Mouse (Mus musculus) heart, embryonic 15.5 days (tissue): ENCODE data around the gene Padi4. TPM values are rescaled to one million over a fixed set of nuclear protein-coding genes. Genes with fewer than 3 reads are reported as not detected.

Source experiments
- ATAC-seq: fragments of 200-750 bp; cut with Nextera tagmentation; replicated peaks from 2 replicates; pipeline ENCODE4 v1.8.0; 2017; ENCODE audit warnings: low read depth, moderate TSS enrichment; ENCODE audit not compliant: insufficient number of reproducible peaks, insufficient read depth, low FRiP score
- H3K27ac ChIP-seq: fragments of 300-500 bp; sonication (generic); 2 replicates; pipeline ENCODE4 v1.5.1; 2015; ENCODE audit warnings: mild to moderate bottlenecking, inconsistent platforms
- H3K27me3 ChIP-seq: fragments of 300-500 bp; sonication (generic); 2 replicates; pipeline ENCODE4 v1.6.1; 2015; ENCODE audit warnings: inconsistent platforms
- H3K36me3 ChIP-seq: fragments of 300-500 bp; sonication (generic); 2 replicates; pipeline ENCODE4 v1.6.1; 2015; ENCODE audit warnings: mild to moderate bottlenecking, inconsistent platforms
- H3K4me1 ChIP-seq: fragments of 300-500 bp; sonication (generic); replicated peaks from 2 replicates; pipeline ENCODE4 v1.6.1; 2015; ENCODE audit warnings: inconsistent platforms
- H3K4me2 ChIP-seq: fragments of 300-500 bp; sonication (generic); 2 replicates; pipeline ENCODE4 v1.6.1; 2015; ENCODE audit warnings: inconsistent platforms, mild to moderate bottlenecking, moderate library complexity
- H3K4me3 ChIP-seq: fragments of 300-500 bp; sonication (generic); 2 replicates; pipeline ENCODE4 v1.5.1; 2015; ENCODE audit warnings: mild to moderate bottlenecking, inconsistent platforms
- H3K9ac ChIP-seq: fragments of 300-500 bp; sonication (generic); 2 replicates; pipeline ENCODE4 v1.6.1; 2015; ENCODE audit warnings: mild to moderate bottlenecking, inconsistent platforms
- H3K9me3 ChIP-seq: fragments of 300-500 bp; sonication (generic); replicated peaks from 2 replicates; pipeline ENCODE4 v1.6.1; 2016; ENCODE audit warnings: inconsistent platforms
- WGBS: fragments of 180-500 bp; shearing (Covaris S2); methylation state at CpG from one replicate; pipeline ENCODE4 v1.1.7; 2015; ENCODE audit warnings: mixed read lengths; 5-methylcytosine and 5-hydroxymethylcytosine counted together
- polyA plus RNA-seq: library from polyadenylated mRNA; unstranded; fragments of >200 nt; fragmentation: Nextera tagmentation; extraction: Ambion mirVana; gene quantifications from 2 replicates; pipeline ENCODE4 v1.2.1, GENCODE M21; 2015

Padi4 gene
- polyA plus RNA-seq, 1 experiment from 2014 or later: 1.9 TPM

- Histone ChIP-seq H3K9ac (no peak overlapping the region), H3K27ac (no peak overlapping the region), H3K4me3 (no peak overlapping the region), H3K4me2 (no peak overlapping the region), H3K27me3 (peaks cover 3% of the 10 kb centered on the region; the same call in 1 of the 2 replicates), H3K9me3 (no peaks in the 10 kb centered on the region), H3K36me3 (no peaks in the 10 kb centered on the region), H3K4me1 (0 out of 2 replicates have a peak, but pooled peaks cover 3% of the 10 kb centered on the region)
- no peak for ATAC-seq
- WGBS: 80% methylated on average over 6 of the region's 6 CpGs
Observed at GRCm38 (mm10) chr4:140788264-140788663, 14.2 kb upstream of the Padi4 start.

GRCm38 (mm10) chr4:140787414-140787813, 13.4 kb upstream of the Padi4 start:
- no peak overlapping the region for H3K27ac ChIP-seq
- H3K4me2 ChIP-seq: no peak overlapping the region
- H3K27me3 ChIP-seq: peaks cover 3% of the 10 kb centered on the region; the same call in 1 of the 2 replicates
- WGBS: 51% methylated on average over 3 of the region's 4 CpGs
- no peaks in the 10 kb centered on the region for H3K36me3 ChIP-seq
- H3K9me3 ChIP-seq: no peaks in the 10 kb centered on the region
- 0 out of 2 replicates have a peak, but pooled peaks cover 3% of the 10 kb centered on the region for H3K4me1 ChIP-seq
- no peak overlapping the region for H3K9ac ChIP-seq
- ATAC-seq: 0 out of 2 replicates have a peak, but pooled peaks have one; percentile 14
- no peak overlapping the region for H3K4me3 ChIP-seq

DNA sequence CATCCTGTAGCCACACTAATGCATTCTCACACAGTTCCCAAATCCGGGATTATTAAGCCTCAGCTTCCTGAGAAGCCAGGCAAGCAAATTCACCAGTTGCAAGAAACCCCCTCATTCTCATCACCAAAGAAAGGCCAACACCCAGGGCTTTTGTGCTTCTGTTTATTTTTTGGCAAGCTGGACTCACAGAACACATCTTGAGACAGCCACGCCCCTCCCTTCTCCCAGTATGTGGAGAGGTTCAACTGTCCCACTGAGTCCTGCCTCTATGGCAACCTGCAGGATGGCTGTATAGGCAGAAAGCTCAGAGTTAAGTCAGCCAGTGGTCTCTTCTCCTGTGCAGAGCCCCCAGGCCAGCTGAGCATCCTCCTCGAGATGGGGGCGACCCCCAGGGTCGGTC, 11.2 kb upstream of the Padi4 start:
- Histone ChIP-seq H3K27me3 (no peaks in the 10 kb centered on the region), H3K4me2 (no peak overlapping the region), H3K9ac (no peak overlapping the region), H3K4me3 (no peak overlapping the region), H3K4me1 (peaks cover 6% of the 10 kb centered on the region; the same call in 1 of the 2 replicates), H3K27ac (no peak overlapping the region), H3K36me3 (no peaks in the 10 kb centered on the region), H3K9me3 (no peaks in the 10 kb centered on the region)
- 78% methylated on average over 5 of the region's 5 CpGs for WGBS
- ATAC-seq: no peak

DNA sequence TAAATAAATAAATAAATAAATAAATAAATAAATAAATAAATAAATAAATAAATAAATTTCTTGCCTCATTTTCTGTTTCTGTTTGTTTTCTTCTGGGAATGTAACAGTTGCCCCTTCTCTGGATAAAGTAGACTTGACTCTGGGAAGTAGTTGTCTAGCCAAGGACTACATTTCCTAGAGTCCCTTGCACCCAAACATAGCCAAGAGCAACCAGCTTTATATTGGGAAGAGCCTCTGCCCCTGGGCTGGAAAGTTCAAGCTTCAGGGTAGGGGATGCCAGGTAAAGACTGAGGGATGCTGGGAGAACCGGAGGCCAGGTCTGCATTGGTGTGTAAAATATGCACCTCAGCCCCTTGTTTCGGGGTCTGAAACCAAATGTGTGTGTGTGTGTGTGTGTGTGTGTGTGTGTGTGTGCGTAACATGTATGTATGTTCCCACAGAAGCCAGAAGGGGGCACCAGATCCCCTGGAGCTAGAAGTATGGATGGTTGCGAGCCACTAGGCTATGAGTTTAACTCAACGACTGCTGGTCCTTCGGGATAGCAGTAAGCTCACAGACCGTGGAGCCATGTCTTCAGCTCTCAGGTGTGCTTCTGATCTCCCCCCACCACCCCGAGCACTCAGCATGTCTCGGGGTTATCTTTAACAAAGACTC, 10.4 kb upstream of the Padi4 start:
- Histone ChIP-seq H3K36me3 (no peaks in the 10 kb centered on the region), H3K4me3 (no peak overlapping the region), H3K9me3 (no peaks in the 10 kb centered on the region), H3K4me2 (no peak overlapping the region), H3K27ac (no peak overlapping the region), H3K4me1 (peaks cover 9% of the 10 kb centered on the region; the same call in 1 of the 2 replicates), H3K9ac (no peak overlapping the region), H3K27me3 (no peaks in the 10 kb centered on the region)
- WGBS: 89% methylated on average over 9 of the region's 9 CpGs
- no peak for ATAC-seq

DNA sequence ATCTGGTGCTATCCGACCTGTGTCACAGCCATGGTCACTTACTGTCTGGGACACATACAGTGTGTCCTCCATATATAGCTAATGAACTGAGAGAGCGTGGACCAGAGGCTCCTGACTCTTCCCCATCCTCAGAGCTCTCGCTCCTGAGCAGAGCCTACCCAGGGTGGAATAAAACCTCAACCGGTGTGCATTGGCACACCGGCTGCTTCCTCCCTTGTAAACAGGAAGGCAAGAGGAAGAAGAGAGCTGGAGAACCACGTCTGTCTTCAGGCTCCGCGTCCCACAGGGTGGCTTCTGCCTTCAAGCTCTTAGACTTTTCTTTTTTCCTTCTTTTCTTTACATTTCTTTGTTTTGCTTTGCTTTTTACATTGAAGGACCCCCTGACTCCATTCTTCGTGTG, 8.8 kb upstream of the Padi4 start:
- Histone ChIP-seq H3K9ac (no peak overlapping the region), H3K27me3 (no peaks in the 10 kb centered on the region), H3K27ac (no peak overlapping the region), H3K4me2 (no peak overlapping the region), H3K4me1 (peaks cover 11% of the 10 kb centered on the region; the same call in 1 of the 2 replicates), H3K9me3 (no peaks in the 10 kb centered on the region), H3K36me3 (no peaks in the 10 kb centered on the region), H3K4me3 (no peak overlapping the region)
- 75% methylated on average over 9 of the region's 9 CpGs for WGBS
- ATAC-seq: no peak

GRCm38 (mm10) chr4:140780507-140780906, 6.5 kb upstream of the Padi4 start:
- H3K36me3 ChIP-seq: no peaks in the 10 kb centered on the region
- ATAC-seq: no peak
- H3K4me1 ChIP-seq: peaks cover 11% of the 10 kb centered on the region; the same call in 1 of the 2 replicates
- 68% methylated on average over 14 of the region's 14 CpGs for WGBS
- peak overlapping the region; percentile 40; the same call in 1 of the 2 replicates for H3K27ac ChIP-seq
- H3K27me3 ChIP-seq: no peaks in the 10 kb centered on the region
- H3K4me3 ChIP-seq: no peak overlapping the region
- H3K9me3 ChIP-seq: no peaks in the 10 kb centered on the region
- no peak overlapping the region for H3K9ac ChIP-seq
- H3K4me2 ChIP-seq: no peak overlapping the region

DNA sequence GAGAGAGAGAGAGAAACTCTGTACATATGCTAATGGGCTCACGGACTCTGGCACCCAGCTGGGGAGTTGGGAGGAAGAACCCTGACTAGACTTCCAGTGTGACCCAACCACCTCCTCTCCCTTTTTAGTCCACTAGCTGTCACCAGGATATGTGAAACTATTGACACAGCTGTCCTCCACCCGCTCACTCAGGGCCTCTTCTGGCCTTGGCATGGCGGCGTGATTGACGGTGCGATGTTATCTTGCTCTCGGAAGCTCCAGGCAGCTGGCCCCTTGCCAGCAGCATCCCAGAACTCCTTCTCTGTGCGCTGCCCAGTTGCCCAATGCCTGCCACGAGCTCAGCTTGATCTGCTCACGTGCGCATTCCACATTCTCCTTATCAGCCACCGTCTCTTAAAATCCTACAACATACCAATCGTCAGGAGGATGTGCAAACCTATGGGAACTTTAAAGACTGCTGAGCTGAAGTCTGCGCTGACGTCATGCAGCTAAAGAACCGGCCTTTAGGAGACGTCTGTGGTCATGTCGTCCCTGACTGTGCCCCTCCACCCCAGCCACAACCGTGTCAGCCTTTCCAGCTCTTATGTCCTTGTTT, 5.9 kb upstream of the Padi4 start:
- Histone ChIP-seq H3K9me3 (no peaks in the 10 kb centered on the region), H3K27ac (peak overlapping the region; percentile 40), H3K9ac (no peak overlapping the region), H3K4me3 (no peak overlapping the region), H3K4me2 (peak overlapping the region; percentile 26; the same call in 1 of the 2 replicates), H3K27me3 (no peaks in the 10 kb centered on the region), H3K4me1 (peaks cover 11% of the 10 kb centered on the region; the same call in 1 of the 2 replicates), H3K36me3 (no peaks in the 10 kb centered on the region)
- 16% methylated on average over 19 of the region's 19 CpGs for WGBS
- peak; percentile 68 for ATAC-seq

DNA sequence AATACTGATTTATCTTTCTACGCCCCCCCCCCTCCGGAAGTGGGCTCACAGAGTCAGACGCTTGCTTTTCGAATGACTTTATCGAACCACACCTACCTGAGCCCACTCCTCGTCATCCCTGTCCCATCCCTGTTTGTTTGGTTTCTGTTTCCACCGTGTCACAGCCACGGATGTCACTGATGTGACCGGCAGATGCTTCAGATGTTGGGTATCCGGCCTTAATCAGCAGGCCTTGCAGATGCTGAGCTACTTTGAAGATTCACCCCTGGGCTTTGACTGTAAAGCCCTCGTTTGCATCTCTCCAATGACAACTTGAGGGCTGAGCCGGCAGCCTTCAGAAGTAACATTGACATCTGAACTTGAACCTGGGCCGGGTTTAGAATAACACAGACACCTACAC, 2.6 kb upstream of the Padi4 start:
- H3K4me2 ChIP-seq: no peak overlapping the region
- no peaks in the 10 kb centered on the region for H3K27me3 ChIP-seq
- ATAC-seq: no peak
- 68% methylated on average over 13 of the region's 13 CpGs for whole genome bisulfite sequencing
- no peaks in the 10 kb centered on the region for H3K9me3 ChIP-seq
- H3K36me3 ChIP-seq: no peaks in the 10 kb centered on the region
- no peak overlapping the region for H3K9ac ChIP-seq
- H3K4me1 ChIP-seq: peaks cover 11% of the 10 kb centered on the region; the same call in 1 of the 2 replicates
- H3K4me3 ChIP-seq: no peak overlapping the region
- H3K27ac ChIP-seq: no peak overlapping the region

GRCm38 (mm10) chr4:140775876-140776275, 1.8 kb upstream of the Padi4 start:
- Histone ChIP-seq H3K36me3 (no peaks in the 10 kb centered on the region), H3K9ac (no peak overlapping the region), H3K4me2 (no peak overlapping the region), H3K9me3 (no peaks in the 10 kb centered on the region), H3K4me3 (no peak overlapping the region), H3K4me1 (peaks cover 15% of the 10 kb centered on the region), H3K27me3 (no peaks in the 10 kb centered on the region), H3K27ac (no peak overlapping the region)
- no peak for ATAC-seq
- WGBS: 71% methylated on average over 10 of the region's 10 CpGs

GRCm38 (mm10) chr4:140774893-140775292, 857 bp upstream of the Padi4 start:
- no peaks in the 10 kb centered on the region for H3K36me3 ChIP-seq
- H3K27ac ChIP-seq: no peak overlapping the region
- H3K9me3 ChIP-seq: no peaks in the 10 kb centered on the region
- H3K4me1 ChIP-seq: peaks cover 16% of the 10 kb centered on the region
- no peaks in the 10 kb centered on the region for H3K27me3 ChIP-seq
- no peak overlapping the region for H3K4me2 ChIP-seq
- no peak overlapping the region for H3K4me3 ChIP-seq
- WGBS: 87% methylated on average over 9 of the region's 9 CpGs
- H3K9ac ChIP-seq: no peak overlapping the region
- ATAC-seq: no peak

DNA sequence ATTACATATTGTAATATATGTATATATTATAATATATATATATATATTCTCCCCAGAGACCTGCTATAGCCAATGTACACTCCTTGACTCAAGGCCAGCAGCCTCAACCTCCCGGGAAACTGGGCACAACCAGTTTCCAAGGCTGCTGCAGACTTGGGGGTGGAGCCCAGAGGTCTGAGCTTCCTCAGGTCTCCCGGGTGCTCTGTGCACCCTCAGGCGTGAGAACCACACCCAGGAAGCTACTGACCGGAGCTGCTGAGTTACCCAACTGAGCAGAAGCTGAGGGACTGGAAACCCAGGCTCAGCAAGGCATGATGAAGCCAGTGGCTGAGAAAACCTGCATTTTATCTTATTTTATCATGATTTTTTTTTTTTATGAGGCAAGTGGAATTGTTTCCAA, 2.9 kb downstream of the Padi4 start:
- H3K27ac ChIP-seq: no peak overlapping the region
- no peak for ATAC-seq
- no peak overlapping the region for H3K4me3 ChIP-seq
- no peak overlapping the region for H3K9ac ChIP-seq
- H3K4me1 ChIP-seq: peaks cover 11% of the 10 kb centered on the region
- no peaks in the 10 kb centered on the region; the same call in 1 of the 2 replicates for H3K27me3 ChIP-seq
- H3K36me3 ChIP-seq: no peaks in the 10 kb centered on the region
- H3K9me3 ChIP-seq: no peaks in the 10 kb centered on the region
- 34% methylated on average over 4 of the region's 4 CpGs for WGBS
- H3K4me2 ChIP-seq: no peak overlapping the region
